Mouse (Mus musculus): ENCODE results near the gene Zc3hc1.

- TF ChIP-seq CTCF (IDR thresholded peaks at IDR 0.05; ENCODE audit: low read depth) (peak; percentile 27; the same call in 1 of the 2 replicates), EP300 (IDR thresholded peaks at IDR 0.05; ENCODE audit: low read depth) (no peak)
Measured at GRCm38 (mm10) chr6:30336912-30337311, 53.9 kb downstream of the Zc3hc1 start.
